Mouse (Mus musculus) 3134 (cell line): ENCODE results near the gene Nol4l.

Experiments
- DNase-seq: peaks from one replicate; pipeline ENCODE4 v3.0.0-alpha.2; 2011; ENCODE audit warnings: low spot score; ENCODE audit not compliant: insufficient read length; ENCODE audit errors: extremely low read depth

Gene Nol4l

GRCm38 (mm10) chr2:153422051-153422450 is 107.7 kb downstream of the Nol4l start:
- no peak for DNase-seq

- no peak for DNase-seq
Measured at GRCm38 (mm10) chr2:153421233-153421632, 108.5 kb downstream of the Nol4l start.

GRCm38 (mm10) chr2:153418381-153418780 is 111.4 kb downstream of the Nol4l start:
- DNase-seq = no peak

- DNase-seq = no peak
Measured at GRCm38 (mm10) chr2:153417841-153418240, 111.9 kb downstream of the Nol4l start.

- DNase-seq = no peak
Measured at GRCm38 (mm10) chr2:153414607-153415006, 115.2 kb downstream of the Nol4l start.

- DNase-seq = no peak
Measured at GRCm38 (mm10) chr2:153412563-153412962, 117.2 kb downstream of the Nol4l start.

- DNase-seq = no peak
Measured at GRCm38 (mm10) chr2:153411557-153411956, 118.2 kb downstream of the Nol4l start.

- no peak for DNase-seq
Measured at GRCm38 (mm10) chr2:153408971-153409370, 120.8 kb downstream of the Nol4l start.

- no peak for DNase-seq
Measured at GRCm38 (mm10) chr2:153406882-153407281, 122.9 kb downstream of the Nol4l start.

GRCm38 (mm10) chr2:153404882-153405281 is 124.9 kb downstream of the Nol4l start:
- DNase-seq = no peak

- no peak for DNase-seq
Measured at GRCm38 (mm10) chr2:153404062-153404461, 125.7 kb downstream of the Nol4l start.

GRCm38 (mm10) chr2:153399166-153399565 is 130.6 kb downstream of the Nol4l start:
- DNase-seq = no peak

- no peak for DNase-seq
Measured at GRCm38 (mm10) chr2:153397790-153398515, 131.8 kb downstream of the Nol4l start.

GRCm38 (mm10) chr2:153393045-153393444 is 136.7 kb downstream of the Nol4l start:
- DNase-seq = no peak

GRCm38 (mm10) chr2:153389831-153390230 is 139.9 kb downstream of the Nol4l start:
- DNase-seq = no peak

GRCm38 (mm10) chr2:153380479-153380878 is 149.3 kb downstream of the Nol4l start:
- no peak for DNase-seq

- no peak for DNase-seq
Measured at GRCm38 (mm10) chr2:153375380-153375779, 154.4 kb downstream of the Nol4l start.

GRCm38 (mm10) chr2:153370871-153371270 is 158.9 kb downstream of the Nol4l start:
- no peak for DNase-seq

- DNase-seq = peak; percentile 16
Measured at GRCm38 (mm10) chr2:153364531-153364930, 165.2 kb downstream of the Nol4l start.

GRCm38 (mm10) chr2:153361101-153361710 is 168.6 kb downstream of the Nol4l start:
- DNase-seq = no peak
